Mouse (Mus musculus): ENCODE data around the gene Prm1. TPM values are rescaled to one million over a fixed set of nuclear protein-coding genes. Genes with fewer than 3 reads are reported as not detected.
"Not testable (repeated sequence)": the region's sequence is repeated elsewhere in the genome, so short reads cannot be mapped to it uniquely, and the experiment has no call there.

Gene Prm1
- polyA plus RNA-seq, 1 experiment from 2014 or later, result not detected

DNA sequence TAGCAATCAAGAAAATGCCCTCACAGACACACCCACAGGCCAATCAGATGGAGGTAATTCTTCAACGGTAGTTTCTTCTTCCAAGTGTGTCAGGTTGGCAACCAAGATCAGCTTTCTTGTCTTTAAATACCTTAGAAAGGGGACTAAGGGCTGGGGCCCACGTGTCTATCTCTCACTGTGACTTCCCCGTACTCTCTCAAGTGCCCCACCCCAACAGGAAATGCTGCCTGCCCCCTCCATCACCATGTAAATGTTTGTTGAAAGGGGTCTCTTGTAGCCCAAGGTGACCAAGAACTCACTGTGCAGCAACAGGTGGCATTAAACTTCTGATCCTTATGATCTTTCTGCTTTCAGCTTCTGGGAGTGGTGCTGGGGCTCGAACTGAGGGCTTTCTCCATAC is 8.1 kb upstream of the Prm1 start:
- ATAC-seq (ENCODE audit: insufficient read depth, low FRiP score, low TSS enrichment) (no peak), DNase-seq (ENCODE audit: low spot score) (no peak)
- no peaks in the 10 kb centered on the region for H3K27me3 ChIP-seq (ENCODE audit: control insufficient read depth, insufficient read depth, low read length)
- H3K9me3 ChIP-seq (ENCODE audit: control insufficient read depth, low read length), result no peaks in the 10 kb centered on the region
- no peak overlapping the region for H3K27ac ChIP-seq (ENCODE audit: low read depth, low read length)
- no peak overlapping the region for H3K4me3 ChIP-seq (ENCODE audit: low read depth, low read length)
- no peak overlapping the region for H3K9ac ChIP-seq (ENCODE audit: low read length)
- no peak overlapping the region for H3K4me2 ChIP-seq (ENCODE audit: low read depth)
- H3K36me3 ChIP-seq (ENCODE audit: control insufficient read depth, insufficient read depth, low read length), result no peaks in the 10 kb centered on the region
- no peaks in the 10 kb centered on the region for H3K4me1 ChIP-seq (ENCODE audit: control insufficient read depth, insufficient read depth, low read length)
- 80% methylated on average over 4 of the region's 4 CpGs for WGBS

DNA sequence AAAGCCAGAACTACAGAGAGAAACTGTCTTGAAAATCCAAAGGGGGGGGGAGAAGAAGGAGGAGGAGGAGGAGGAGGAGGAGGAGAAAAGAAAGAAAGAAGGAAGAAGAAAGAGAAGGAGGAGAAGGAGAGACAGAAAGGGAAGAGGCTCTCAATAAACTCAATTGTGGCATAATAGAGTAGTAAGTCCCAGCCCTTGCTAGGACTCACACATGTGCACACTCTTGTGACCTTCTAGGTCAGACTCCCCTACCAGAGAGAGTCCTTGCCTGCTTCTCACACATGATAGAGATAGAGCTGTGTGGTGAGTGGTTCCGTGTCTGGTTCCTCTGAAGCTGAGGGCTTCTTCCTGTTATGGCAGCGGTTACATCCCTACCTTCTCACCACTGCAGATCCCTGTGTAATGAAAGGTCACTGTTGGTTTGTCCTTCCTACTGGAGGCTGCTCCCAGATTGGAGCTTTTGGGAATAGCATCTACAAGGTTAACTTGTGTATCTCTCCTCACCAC is 7.3 kb upstream of the Prm1 start, which contains the start of gene Gm11172:
Gene Gm11172 (plus strand): TSS at position 51 of the 507 bp plus-strand sequence.
- Histone ChIP-seq H3K4me3 (ENCODE audit: low read depth, low read length) (no peak within 1 kb of the TSS), H3K9me3 (ENCODE audit: control insufficient read depth, low read length) (no peaks in the 10 kb centered on the region), H3K27ac (ENCODE audit: low read depth, low read length) (no peak within 1 kb of the TSS), H3K4me2 (ENCODE audit: low read depth) (no peak within 1 kb of the TSS), H3K9ac (ENCODE audit: low read length) (no peak within 1 kb of the TSS), H3K36me3 (ENCODE audit: control insufficient read depth, insufficient read depth, low read length) (no peaks in the 10 kb centered on the region), H3K27me3 (ENCODE audit: control insufficient read depth, insufficient read depth, low read length) (no peaks in the 10 kb centered on the region), H3K4me1 (ENCODE audit: control insufficient read depth, insufficient read depth, low read length) (no peaks in the 10 kb centered on the region)
- DNase-seq (ENCODE audit: low spot score) (no peak), ATAC-seq (ENCODE audit: insufficient read depth, low FRiP score, low TSS enrichment) (no peak)
- 83% methylated on average over 2 of the region's 2 CpGs for WGBS

DNA sequence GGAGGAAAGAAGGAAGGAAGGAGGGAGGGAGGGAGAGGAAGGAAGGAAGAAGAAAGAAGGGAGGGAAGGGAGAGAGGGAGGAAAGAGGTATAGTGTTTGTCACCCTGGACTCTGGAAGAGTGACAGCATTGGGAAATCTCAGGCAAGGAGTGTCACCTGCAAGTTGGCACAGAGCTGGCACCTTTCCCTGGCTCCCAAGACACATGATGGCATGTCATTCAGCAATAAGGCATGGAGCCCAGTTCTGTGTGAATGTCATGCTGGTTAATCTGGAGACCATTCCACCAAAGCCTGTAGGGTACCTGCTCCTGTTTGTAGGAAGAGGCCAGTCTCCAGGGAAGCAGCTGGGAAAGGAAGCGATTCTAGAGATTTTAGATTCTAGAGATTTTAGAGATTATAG is 4.7 kb upstream of the Prm1 start:
- Histone ChIP-seq H3K4me2 (ENCODE audit: low read depth) (no peak overlapping the region), H3K27ac (ENCODE audit: low read depth, low read length) (no peak overlapping the region), H3K27me3 (ENCODE audit: control insufficient read depth, insufficient read depth, low read length) (no peaks in the 10 kb centered on the region), H3K9me3 (ENCODE audit: control insufficient read depth, low read length) (no peaks in the 10 kb centered on the region), H3K4me1 (ENCODE audit: control insufficient read depth, insufficient read depth, low read length) (no peaks in the 10 kb centered on the region), H3K36me3 (ENCODE audit: control insufficient read depth, insufficient read depth, low read length) (no peaks in the 10 kb centered on the region), H3K4me3 (ENCODE audit: low read depth, low read length) (no peak overlapping the region), H3K9ac (ENCODE audit: low read length) (no peak overlapping the region)
- DNase-seq (ENCODE audit: low spot score), result no peak
- WGBS, result 93% methylated on average over 1 of the region's 1 CpGs
- no peak for ATAC-seq (ENCODE audit: insufficient read depth, low FRiP score, low TSS enrichment)

DNA sequence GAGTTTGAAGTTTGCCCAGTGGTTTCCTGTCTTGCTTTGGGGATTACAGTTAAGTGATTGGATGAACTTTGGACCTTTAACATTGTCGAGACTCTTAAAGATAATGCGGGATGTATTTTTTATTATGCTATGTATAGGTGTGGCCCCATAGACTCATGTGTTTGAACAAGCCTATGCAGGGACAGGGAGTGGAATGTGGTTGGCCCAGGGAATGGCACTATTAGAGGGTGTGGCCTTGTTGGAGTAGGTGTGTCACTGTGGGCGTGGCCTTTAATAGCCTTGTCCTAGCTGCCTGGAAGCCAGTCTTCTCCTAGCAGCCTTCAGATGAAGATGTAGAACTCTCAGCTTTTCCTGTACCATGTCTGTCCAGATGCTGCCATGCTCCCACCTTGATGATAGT is 3.2 kb downstream of the Prm1 start:
- 80% methylated on average over 3 of the region's 3 CpGs for WGBS
- not testable (repeated sequence) for DNase-seq (ENCODE audit: low spot score); H3K4me1 ChIP-seq (ENCODE audit: control insufficient read depth, insufficient read depth, low read length); H3K36me3 ChIP-seq (ENCODE audit: control insufficient read depth, insufficient read depth, low read length); H3K27ac ChIP-seq (ENCODE audit: low read depth, low read length); ATAC-seq (ENCODE audit: insufficient read depth, low FRiP score, low TSS enrichment); H3K4me2 ChIP-seq (ENCODE audit: low read depth); H3K9ac ChIP-seq (ENCODE audit: low read length); H3K27me3 ChIP-seq (ENCODE audit: control insufficient read depth, insufficient read depth, low read length); H3K4me3 ChIP-seq (ENCODE audit: low read depth, low read length); H3K9me3 ChIP-seq (ENCODE audit: control insufficient read depth, low read length)

DNA sequence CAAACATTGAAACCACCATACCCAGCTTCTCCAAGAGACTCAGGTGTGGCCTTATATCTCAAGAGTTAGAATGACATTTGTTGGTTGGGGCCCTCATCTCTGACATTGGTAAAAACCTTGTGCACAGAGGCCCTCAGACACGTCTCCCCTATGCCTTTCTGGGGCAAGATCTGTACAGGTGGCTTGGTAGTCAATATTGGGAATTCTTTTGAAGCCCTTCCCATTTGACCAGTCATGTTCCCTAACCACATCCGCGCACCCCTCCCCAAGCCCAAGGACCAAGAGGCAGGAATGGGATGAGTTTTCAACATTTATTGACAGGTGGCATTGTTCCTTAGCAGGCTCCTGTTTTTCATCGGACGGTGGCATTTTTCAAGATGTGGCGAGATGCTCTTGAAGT is 9.6 kb downstream of the Prm1 start, which contains the start of gene Prm2:
Gene Prm2 (minus strand): TSS at position 101 of the 400 bp plus-strand sequence.
- WGBS, result 75% methylated on average over 6 of the region's 6 CpGs
- DNase-seq (ENCODE audit: low spot score) (no peak), ATAC-seq (ENCODE audit: insufficient read depth, low FRiP score, low TSS enrichment) (no peak)
- no peaks in the 10 kb centered on the region for H3K9me3 ChIP-seq (ENCODE audit: control insufficient read depth, low read length)
- no peak within 1 kb of the TSS for H3K27ac ChIP-seq (ENCODE audit: low read depth, low read length)
- H3K4me2 ChIP-seq (ENCODE audit: low read depth), result no peak within 1 kb of the TSS
- H3K4me1 ChIP-seq (ENCODE audit: control insufficient read depth, insufficient read depth, low read length), result no peaks in the 10 kb centered on the region
- 0 out of 2 replicates have a peak, but pooled peaks cover 4% of the 10 kb centered on the region for H3K27me3 ChIP-seq (ENCODE audit: control insufficient read depth, insufficient read depth, low read length)
- no peak within 1 kb of the TSS for H3K4me3 ChIP-seq (ENCODE audit: low read depth, low read length)
- no peaks in the 10 kb centered on the region for H3K36me3 ChIP-seq (ENCODE audit: control insufficient read depth, insufficient read depth, low read length)
- no peak within 1 kb of the TSS for H3K9ac ChIP-seq (ENCODE audit: low read length)

DNA sequence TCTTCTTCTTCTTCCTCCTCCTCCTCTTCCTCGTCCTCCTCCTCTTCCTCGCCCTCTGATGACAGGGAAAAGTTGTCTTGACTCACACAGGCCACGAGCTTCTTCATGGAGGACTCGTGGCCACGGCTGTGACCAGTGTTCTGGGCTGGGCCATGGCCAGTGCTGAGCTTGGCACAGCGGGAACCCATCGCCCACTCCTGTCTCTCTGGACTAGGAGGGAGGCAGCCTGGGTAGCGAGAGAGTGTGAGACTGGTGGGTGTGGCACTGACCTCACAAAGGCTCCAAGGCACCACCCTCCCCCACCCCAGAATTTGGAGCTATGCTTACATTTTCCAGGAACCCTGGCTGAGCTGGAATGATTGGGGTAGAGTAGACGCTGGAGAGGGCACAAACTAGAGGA is 14.9 kb downstream of the Prm1 start, which contains the start of gene Prm3:
Gene Prm3 (minus strand): TSS at position 213 of the 400 bp plus-strand sequence.
- H3K9me3 ChIP-seq (ENCODE audit: control insufficient read depth, low read length), result no peaks in the 10 kb centered on the region
- ATAC-seq (ENCODE audit: insufficient read depth, low FRiP score, low TSS enrichment) (no peak), DNase-seq (ENCODE audit: low spot score) (no peak)
- WGBS, result 77% methylated on average over 9 of the region's 9 CpGs
- H3K4me1 ChIP-seq (ENCODE audit: control insufficient read depth, insufficient read depth, low read length), result peaks cover 2% of the 10 kb centered on the region; the same call in 1 of the 2 replicates
- H3K36me3 ChIP-seq (ENCODE audit: control insufficient read depth, insufficient read depth, low read length), result no peaks in the 10 kb centered on the region
- no peak within 1 kb of the TSS for H3K4me2 ChIP-seq (ENCODE audit: low read depth)
- no peak within 1 kb of the TSS for H3K4me3 ChIP-seq (ENCODE audit: low read depth, low read length)
- H3K27me3 ChIP-seq (ENCODE audit: control insufficient read depth, insufficient read depth, low read length), result no peaks in the 10 kb centered on the region
- H3K27ac ChIP-seq (ENCODE audit: low read depth, low read length), result no peak within 1 kb of the TSS
- no peak within 1 kb of the TSS for H3K9ac ChIP-seq (ENCODE audit: low read length)

DNA sequence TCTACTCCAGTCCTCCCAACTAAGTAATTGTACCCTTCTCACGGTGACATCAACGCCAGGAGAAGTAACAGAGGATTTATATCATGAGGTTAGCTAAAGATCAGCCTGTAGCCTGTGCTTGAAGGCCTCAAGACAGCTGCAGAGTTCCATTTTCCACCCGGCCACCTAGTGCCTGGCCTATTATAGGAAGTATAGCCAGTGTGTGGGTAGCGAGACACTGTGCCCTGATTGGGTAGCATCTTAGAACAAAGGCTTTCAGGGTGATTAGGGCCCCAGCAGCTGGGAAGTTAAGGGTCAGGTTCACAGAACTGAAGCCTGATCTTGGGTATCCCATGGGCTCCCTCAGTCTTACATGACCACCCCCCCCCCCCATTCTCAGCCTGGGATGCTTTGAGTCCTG is 16.8 kb downstream of the Prm1 start:
- ATAC-seq (ENCODE audit: insufficient read depth, low FRiP score, low TSS enrichment) (no peak), DNase-seq (ENCODE audit: low spot score) (no peak)
- Histone ChIP-seq H3K9ac (ENCODE audit: low read length) (no peak overlapping the region), H3K4me2 (ENCODE audit: low read depth) (no peak overlapping the region), H3K9me3 (ENCODE audit: control insufficient read depth, low read length) (no peaks in the 10 kb centered on the region), H3K36me3 (ENCODE audit: control insufficient read depth, insufficient read depth, low read length) (no peaks in the 10 kb centered on the region), H3K4me3 (ENCODE audit: low read depth, low read length) (no peak overlapping the region), H3K27ac (ENCODE audit: low read depth, low read length) (no peak overlapping the region), H3K4me1 (ENCODE audit: control insufficient read depth, insufficient read depth, low read length) (peaks cover 5% of the 10 kb centered on the region; the same call in 1 of the 2 replicates), H3K27me3 (ENCODE audit: control insufficient read depth, insufficient read depth, low read length) (peaks cover 9% of the 10 kb centered on the region)
- WGBS, result 46% methylated on average over 4 of the region's 4 CpGs

DNA sequence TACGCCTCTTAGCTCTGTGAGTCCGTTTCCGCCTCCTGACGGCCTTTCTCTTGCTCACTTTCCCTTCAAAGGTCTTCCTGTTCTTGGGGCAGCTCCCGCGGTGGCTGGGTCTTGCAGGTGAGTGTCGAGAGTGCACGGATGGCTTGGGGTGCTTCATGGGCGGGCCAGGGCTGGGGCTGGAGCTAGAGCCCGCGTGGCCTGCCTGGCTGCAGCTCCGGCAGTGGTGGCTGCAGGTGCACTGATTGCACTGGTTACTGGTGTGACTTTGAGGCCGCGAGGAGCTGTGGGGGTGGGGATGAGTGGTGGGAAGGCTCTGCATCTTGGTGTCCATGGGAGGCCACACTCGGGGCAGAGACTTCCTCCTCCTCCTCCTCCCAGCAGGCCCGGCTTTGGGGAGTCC is 17.4 kb downstream of the Prm1 start, which contains the start of gene Tnp2:
Gene Tnp2 (minus strand): TSS at position 390 of the 400 bp plus-strand sequence.
- 43% methylated on average over 16 of the region's 16 CpGs for WGBS
- no peaks in the 10 kb centered on the region for H3K36me3 ChIP-seq (ENCODE audit: control insufficient read depth, insufficient read depth, low read length)

DNA sequence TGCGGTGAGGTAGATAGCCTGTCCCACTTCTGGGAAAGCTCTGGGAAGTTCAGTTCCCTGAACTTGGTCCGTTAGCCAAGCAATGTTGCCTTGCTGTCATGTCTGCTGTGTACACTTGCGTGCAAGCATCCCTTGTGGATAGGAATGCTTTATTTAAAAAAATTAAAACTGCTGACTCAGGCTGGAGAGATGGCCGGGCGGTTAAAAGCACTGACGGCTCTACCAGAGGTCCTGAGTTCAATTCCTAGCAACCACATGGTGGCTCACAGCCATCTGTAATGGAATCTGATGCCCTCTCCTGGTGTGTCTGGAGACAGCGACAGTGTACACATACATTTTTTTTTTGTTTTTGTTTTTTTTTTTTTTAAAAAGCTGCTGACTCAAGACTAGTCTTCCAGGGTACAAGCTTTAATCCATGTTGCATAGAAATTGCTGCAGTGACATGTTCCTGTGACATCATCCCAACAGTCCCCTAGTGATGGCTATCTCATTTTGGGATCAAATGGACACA is 18.0 kb downstream of the Prm1 start:
- DNase-seq (ENCODE audit: low spot score) (no peak), ATAC-seq (ENCODE audit: insufficient read depth, low FRiP score, low TSS enrichment) (no peak)
- Histone ChIP-seq H3K36me3 (ENCODE audit: control insufficient read depth, insufficient read depth, low read length) (no peaks in the 10 kb centered on the region), H3K4me1 (ENCODE audit: control insufficient read depth, insufficient read depth, low read length) (peaks cover 5% of the 10 kb centered on the region; the same call in 1 of the 2 replicates), H3K9me3 (ENCODE audit: control insufficient read depth, low read length) (no peaks in the 10 kb centered on the region), H3K9ac (ENCODE audit: low read length) (no peak overlapping the region), H3K27me3 (ENCODE audit: control insufficient read depth, insufficient read depth, low read length) (peaks cover 10% of the 10 kb centered on the region), H3K4me3 (ENCODE audit: low read depth, low read length) (no peak overlapping the region), H3K27ac (ENCODE audit: low read depth, low read length) (no peak overlapping the region), H3K4me2 (ENCODE audit: low read depth) (no peak overlapping the region)
- 87% methylated on average over 7 of the region's 7 CpGs for WGBS

More for the DNA sequence above, 17.4 kb downstream of the Prm1 start, which contains the start of gene Tnp2:
- ATAC-seq (ENCODE audit: insufficient read depth, low FRiP score, low TSS enrichment) (no peak), DNase-seq (ENCODE audit: low spot score) (no peak)
- Histone ChIP-seq H3K4me3 (ENCODE audit: low read depth, low read length) (no peak within 1 kb of the TSS), H3K27ac (ENCODE audit: low read depth, low read length) (no peak within 1 kb of the TSS), H3K4me2 (ENCODE audit: low read depth) (no peak within 1 kb of the TSS), H3K9ac (ENCODE audit: low read length) (no peak within 1 kb of the TSS), H3K9me3 (ENCODE audit: control insufficient read depth, low read length) (no peaks in the 10 kb centered on the region), H3K4me1 (ENCODE audit: control insufficient read depth, insufficient read depth, low read length) (peaks cover 5% of the 10 kb centered on the region; the same call in 1 of the 2 replicates), H3K27me3 (ENCODE audit: control insufficient read depth, insufficient read depth, low read length) (peaks cover 10% of the 10 kb centered on the region)
